Mouse (Mus musculus) neutrophil, adult 65 days (primary cell): ENCODE results near the gene Tmem14c. TPM values are rescaled to one million over a fixed set of nuclear protein-coding genes. Genes with fewer than 3 reads are reported as not detected.

Experiments
- total RNA-seq: library from RNA; stranded (reverse); gene quantifications from 2 replicates; pipeline ENCODE4 v1.2.4, GENCODE M21; 2023

Tmem14c gene
- total RNA-seq = 69.5 and 77.0 TPM in 2 replicates

DNA sequence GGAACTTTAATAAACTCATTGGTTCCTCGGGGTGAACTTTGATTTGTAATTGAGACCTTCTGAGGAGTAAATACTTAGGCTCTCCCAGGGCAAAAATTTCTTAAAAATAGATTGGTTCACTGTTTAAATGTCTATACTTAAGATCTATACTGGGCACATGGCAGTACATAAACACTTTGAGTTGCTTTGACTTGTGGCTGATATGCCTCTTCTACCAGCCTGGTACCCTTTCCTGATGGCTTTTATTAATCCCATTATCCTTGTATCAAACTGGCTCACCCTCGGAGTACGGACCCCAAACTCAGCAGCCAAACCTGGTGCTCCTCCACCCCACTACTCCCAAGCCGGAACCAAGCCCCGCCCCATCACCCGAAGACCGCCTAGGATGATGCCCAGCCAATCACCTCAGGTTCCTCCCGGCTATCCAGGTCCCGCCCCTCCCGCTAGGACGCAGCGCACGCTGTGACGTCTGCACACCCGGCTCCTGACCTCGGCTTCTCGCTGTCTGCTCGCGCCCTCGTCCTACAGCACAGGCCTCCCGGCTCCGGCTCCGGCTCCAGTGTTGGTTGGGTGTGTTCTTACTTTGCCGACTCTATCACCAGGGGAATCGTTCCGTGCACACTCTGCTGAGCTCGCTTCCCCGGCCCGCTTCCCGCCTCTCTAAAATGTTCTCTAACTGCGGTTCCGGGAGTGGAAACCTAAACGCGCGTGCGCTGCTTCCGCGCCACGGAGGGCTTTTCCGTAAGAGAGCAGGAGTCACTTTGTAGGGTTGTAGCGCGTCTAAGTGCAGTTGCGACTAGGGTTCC lies at the start of gene Tmem14c:
Tmem14c (plus strand) TSS at position 464 of the 806 bp plus-strand sequence.

DNA sequence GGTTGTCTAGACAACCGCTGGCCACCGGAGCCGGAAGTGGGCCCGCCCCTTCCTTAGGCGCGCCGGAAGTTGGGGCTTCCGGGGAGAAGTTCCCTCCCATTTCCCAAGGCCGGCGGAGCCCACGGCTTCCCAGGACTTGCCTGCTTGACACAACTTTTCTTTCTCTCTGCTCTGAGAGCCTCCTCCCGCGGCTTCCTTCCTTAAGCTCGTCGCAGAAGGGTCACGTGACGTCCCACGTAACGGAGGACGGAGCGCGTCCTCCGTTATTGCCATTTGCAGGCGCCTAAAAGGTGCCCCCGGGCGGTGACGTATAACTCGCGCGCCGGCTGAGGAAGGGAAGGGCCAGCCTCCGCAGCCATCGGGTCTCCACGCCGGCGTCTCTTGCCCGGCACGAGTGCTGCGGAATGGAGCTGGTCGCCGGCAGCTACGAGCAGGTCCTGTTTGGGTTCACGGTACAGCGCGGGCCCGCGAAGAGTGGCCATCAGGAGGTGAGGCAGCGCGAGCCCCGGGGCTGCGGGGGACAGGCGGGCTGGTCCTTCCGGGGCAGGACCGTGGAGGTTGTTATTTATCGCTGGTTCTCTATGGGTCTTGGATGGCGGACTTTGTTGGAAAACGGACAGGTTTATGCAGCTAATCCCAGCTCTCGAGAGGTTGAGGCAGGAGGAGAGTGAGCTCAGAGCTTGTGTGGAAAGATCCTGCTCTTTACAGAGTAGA lies 15.0 kb upstream of the Tmem14c start, which contains the start of gene Pak1ip1:
Pak1ip1 (plus strand) TSS at position 98 of the 714 bp plus-strand sequence.

Other genes starting within 250 kb of the Tmem14c start
- 194 and 277 TPM in 2 replicates for gene Gcnt2, start 156.5 kb upstream of the Tmem14c start, total RNA-seq
- 51.6 and 60.9 TPM in 2 replicates for gene Pak1ip1, start 15.3 kb upstream of the Tmem14c start, total RNA-seq
- gene Mak, start 63.4 kb downstream of the Tmem14c start, total RNA-seq = 0.73 TPM in 1 of 2 replicates, not detected in the other
- gene Gcm2, start 94.7 kb downstream of the Tmem14c start, total RNA-seq = not detected in 2 replicates
- gene Sycp2l, start 98.0 kb downstream of the Tmem14c start, total RNA-seq = not detected in 2 replicates
- not detected in 2 replicates for gene Elovl2, start 204.1 kb downstream of the Tmem14c start, total RNA-seq
- 3.5 and 4.0 TPM in 2 replicates for gene Smim13, start 233.6 kb downstream of the Tmem14c start, total RNA-seq